Comparison of ENCODE assay signal across 16 mouse cellular contexts in genomic region chr5:22253910-22254309, GRCm38 (mm10).
"Had no signal": no experiment of that assay in that cellular context is flagged by ENCODE, and none has a peak within 500 bp of the region (broad histone marks: within the 10 kb centered on the region; RNA-seq: fewer than 3 reads in every experiment).

No protein-coding gene starts in this region.

- H3K4me1 ChIP-seq: stomach, embryonic 15.5 days had no signal

- DNase-seq: retina, postnatal 1 day; right cerebral cortex, adult 18-20 months; right cerebral cortex, postnatal 14 days; right cerebral cortex, postnatal 25 days; right cerebral cortex, postnatal 4 days; spleen, adult 18-20 months; thymus, adult 18-20 months; thymus, adult 2 months; thymus, postnatal 14 days; thymus, postnatal 25 days; thymus, postnatal 36 days; thymus, postnatal 4 days had no signal

- H3K4me3 ChIP-seq: neural tube, embryonic 13.5 days; neural tube, embryonic 15.5 days; stomach, embryonic 15.5 days had no signal

- H3K27me3 ChIP-seq: neural tube, embryonic 13.5 days; neural tube, embryonic 15.5 days; stomach, embryonic 15.5 days had no signal

- H3K36me3 ChIP-seq: neural tube, embryonic 13.5 days; neural tube, embryonic 15.5 days; stomach, embryonic 15.5 days had no signal

- H3K9me3 ChIP-seq: neural tube, embryonic 13.5 days; neural tube, embryonic 15.5 days; stomach, embryonic 15.5 days had no signal

- H3K27ac ChIP-seq: neural tube, embryonic 13.5 days; neural tube, embryonic 15.5 days; stomach, embryonic 15.5 days; stomach, postnatal 0 days had no signal
